ENCODE assay signal across 8 mouse cellular contexts in genomic region chr12:106633096-106633495, GRCm38 (mm10).
DNase-seq lines count a peak whose midpoint lies in the region.

No protein-coding gene starts in this region.

- DNase-seq in heart, postnatal 4 days: peak; percentile 59
- no peak for DNase-seq in heart, adult 18-20 months
- DNase-seq in right cerebral cortex, postnatal 4 days: peak; percentile 13
- DNase-seq in right cerebral cortex, adult 18-20 months: no peak
- peak; percentile 42 for DNase-seq in hindlimb bud, embryonic 11.5 days (ENCODE audit: extremely low spot score, low read depth, low spot score)
- DNase-seq in thymus, postnatal 4 days: peak; percentile 82
- DNase-seq in gastrocnemius, postnatal 25 days: no peak
- no peak for DNase-seq in gastrocnemius, adult 18-20 months (ENCODE audit: low spot score)

Comparison
In these comparisons a context has a peak if more than half of its experiments do, and no peak if none do; other contexts are left out.
1. DNase-seq: peak in heart, postnatal 4 days (single experiment), right cerebral cortex, postnatal 4 days (single experiment), hindlimb bud, embryonic 11.5 days (single experiment) and thymus, postnatal 4 days (single experiment); none in heart, adult 18-20 months (0 of 2), right cerebral cortex, adult 18-20 months (single experiment), gastrocnemius, postnatal 25 days (single experiment) and gastrocnemius, adult 18-20 months (single experiment).